Mouse (Mus musculus) forelimb bud, embryonic 11.5 days (tissue): ENCODE measurements at regions not wholly inside any gene's neighbourhood (a gene's known extent, or its start where the extent isn't known, plus 50 kb on each side); places are given as distances from the start of the nearest gene placed in this dataset.

ENCODE experiments used
- DNase-seq: peaks from one replicate; pipeline ENCODE4 v3.0.0-alpha.2; 2012; ENCODE audit warnings: low read depth, low spot score

GRCm38 (mm10) chr5:119739386-119739785 lies 68.9 kb downstream of the Tbx3 start:
- DNase-seq: no peak

- peak; percentile 90 for DNase-seq
Measured at GRCm38 (mm10) chr5:119741116-119741515, 70.6 kb downstream of the Tbx3 start.

DNA sequence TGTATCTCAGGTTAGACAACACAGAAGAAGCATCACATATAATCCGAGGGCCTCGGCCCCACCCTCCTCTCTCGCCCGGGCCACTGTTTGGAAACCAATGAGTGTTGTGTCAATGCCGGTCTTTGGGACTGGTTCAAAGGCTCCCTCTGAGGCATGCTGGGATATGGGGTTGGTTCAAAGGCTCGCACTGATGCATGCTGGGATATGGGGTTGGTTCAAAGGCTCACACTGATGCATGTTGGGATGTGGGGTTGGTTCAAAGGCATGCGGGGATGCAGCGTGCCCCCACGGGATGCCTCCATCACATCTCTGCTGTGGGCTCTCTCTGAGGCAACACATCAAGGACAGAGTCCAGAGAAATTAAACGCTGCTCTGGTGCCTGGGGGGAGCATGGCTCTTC lies 73.3 kb downstream of the Tbx3 start:
- no peak for DNase-seq

GRCm38 (mm10) chr5:119747038-119747437 lies 76.6 kb downstream of the Tbx3 start:
- DNase-seq: no peak

DNA sequence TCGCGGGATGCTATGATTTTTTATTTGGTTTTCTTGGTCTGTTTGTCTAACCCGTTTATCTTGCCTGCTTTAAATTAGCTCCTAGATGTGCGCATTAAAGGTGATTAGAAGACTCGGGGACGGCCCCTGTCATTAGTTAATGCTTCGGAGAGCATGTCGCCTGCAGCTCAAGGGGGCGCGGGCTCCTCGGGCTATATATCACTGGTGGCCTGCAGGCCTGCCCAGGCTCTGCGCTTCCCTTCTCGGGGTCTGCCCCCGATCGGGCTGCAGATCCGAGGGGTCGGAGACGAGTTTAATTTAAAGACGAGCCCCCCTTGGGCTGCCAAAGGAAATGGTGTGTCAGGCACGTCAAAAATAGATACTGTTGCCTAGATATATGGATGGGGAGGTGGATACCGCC lies 78.2 kb downstream of the Tbx3 start:
- DNase-seq: peak; percentile 32

DNA sequence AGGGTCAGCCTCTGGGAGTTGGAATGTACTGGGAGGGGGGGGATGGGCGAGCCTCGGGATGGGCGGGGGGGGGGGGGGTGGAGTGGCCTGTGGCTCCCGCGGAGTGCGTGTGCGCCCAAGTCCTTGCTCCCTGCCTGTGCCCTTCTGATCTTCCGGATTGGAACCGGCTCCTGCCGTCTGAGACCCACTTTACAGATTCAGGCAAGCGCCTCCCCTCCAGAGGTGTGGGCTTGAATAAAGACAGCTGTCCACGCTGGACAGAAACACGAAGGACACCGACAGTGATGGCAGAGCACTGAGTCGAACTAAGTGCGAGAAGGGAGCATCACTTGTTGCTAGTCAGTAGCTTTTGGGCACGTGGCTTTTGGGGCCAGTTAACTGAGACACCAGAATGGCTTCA lies 78.7 kb downstream of the Tbx3 start:
- DNase-seq: no peak

GRCm38 (mm10) chr5:119755782-119756181 lies 76.7 kb upstream of the Tbx5 start:
- peak; percentile 47 for DNase-seq

DNA sequence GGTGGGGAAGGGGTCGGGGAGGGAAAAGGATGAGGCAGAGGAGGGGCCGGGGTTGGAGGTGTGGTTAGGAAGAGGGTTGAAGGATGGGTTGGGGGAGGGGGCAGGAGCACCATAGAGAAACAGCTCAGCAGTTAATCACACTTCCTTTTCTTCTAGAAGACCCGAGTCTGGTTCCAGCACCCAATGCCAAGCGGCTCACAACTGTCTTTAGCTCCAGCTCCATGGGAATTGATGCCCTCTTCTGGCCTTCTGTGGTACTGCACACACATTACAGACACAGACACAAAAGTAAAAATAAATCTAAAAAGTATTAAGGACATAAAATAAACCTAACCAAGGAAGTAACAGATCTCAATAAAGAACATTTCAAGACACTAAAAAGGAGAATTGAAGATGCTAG lies 73.6 kb upstream of the Tbx5 start:
- no peak for DNase-seq

- no peak for DNase-seq
Measured at GRCm38 (mm10) chr5:119762102-119762501, 70.4 kb upstream of the Tbx5 start.

DNA sequence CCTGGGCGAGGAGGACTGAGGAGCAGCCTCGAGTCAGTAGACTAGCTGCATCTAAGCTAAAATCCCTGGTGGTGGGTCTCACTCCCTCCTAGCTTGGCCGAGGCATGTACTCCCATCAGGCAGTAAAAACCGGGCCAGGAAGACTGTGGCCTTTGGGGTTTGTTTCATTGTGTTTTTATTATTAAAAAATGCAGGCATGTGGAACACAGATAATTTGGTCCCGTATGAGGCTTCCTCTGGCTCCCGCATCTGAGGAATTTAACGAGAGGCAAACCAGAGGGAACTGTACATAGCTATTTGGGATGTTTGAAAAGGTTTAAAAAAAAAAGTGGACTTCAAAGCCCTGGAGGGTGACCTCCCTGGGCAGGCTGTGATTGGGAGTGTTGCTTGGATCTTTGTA lies 69.1 kb upstream of the Tbx5 start:
- no peak for DNase-seq

DNA sequence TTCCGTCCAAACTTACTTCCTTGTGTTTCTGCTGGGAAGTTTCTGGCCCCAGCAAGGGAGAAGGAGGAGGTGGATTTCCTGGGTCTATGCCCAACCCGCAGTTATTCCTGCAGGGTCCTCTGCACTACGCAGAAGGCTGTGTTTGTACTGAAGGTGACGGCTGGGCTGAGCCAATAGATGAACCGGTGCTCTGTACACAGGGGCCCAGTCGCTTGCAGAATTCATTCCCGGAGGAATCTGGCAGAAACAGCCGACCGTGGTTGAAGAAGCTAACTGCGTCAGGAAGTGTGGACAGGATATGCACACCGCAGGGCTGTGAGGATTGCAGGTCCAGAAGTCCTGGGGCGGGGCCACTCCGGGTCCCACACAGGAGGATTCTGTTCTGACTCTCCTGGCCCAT lies 66.1 kb upstream of the Tbx5 start:
- no peak for DNase-seq

GRCm38 (mm10) chr5:119770951-119771350 lies 61.5 kb upstream of the Tbx5 start:
- DNase-seq: no peak

DNA sequence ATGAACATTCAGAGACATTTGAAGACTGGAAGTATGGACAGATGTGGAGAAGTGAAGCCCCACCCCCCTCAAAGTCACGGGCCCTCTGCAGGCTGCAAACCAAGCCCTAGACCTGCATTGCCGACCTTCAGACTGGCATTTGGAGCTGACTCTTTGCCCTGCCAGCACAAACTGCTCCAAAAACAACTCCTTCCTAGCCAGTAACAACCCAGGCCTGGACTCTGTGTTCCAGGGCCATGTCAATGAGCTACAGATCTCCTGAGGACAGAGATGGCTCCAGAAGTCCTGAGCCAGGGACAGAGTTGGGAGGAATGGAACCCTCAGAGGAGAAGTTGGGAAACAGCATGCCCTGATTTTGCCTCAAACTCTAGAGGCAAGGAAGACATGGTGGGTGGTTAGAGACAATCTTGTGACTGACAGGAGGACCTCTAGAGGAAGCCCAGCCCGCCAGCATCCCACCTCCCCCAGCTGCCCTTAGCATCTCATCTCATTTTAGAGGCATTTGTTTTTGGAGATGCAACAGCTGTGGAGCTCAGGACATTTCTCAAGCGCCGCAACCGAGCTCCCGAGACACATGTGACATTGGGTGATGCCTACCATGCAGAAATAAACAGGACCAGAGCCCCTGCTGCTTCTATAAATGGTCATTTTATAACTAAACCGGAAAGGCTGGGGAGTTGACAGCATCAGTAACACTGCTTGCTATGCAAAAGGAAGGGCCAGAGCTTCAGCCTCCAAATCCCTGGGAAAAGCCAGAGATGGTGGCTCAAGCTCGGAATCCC lies 56.2 kb upstream of the Tbx5 start:
- DNase-seq: no peak

DNA sequence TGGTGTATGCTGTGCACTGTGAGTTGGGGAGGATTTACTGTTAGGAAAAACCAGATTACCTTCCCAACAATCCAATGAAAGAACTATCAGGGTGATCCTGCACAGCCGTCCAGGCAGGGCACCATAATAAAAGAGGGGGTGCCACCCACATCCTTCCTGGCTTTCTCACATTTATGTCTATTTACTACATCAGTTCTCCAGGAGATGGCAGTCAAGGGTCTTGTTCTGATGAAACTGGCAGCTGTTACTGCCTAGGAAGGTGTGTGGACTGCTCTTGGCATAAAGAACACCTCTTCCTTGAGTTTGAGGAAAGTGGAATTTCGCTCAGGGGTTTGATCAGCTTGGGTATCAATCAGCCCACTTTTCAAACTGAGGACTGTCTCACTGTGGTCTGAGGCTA lies 54.6 kb upstream of the Tbx5 start:
- peak; percentile 82 for DNase-seq

- DNase-seq: no peak
Measured at GRCm38 (mm10) chr5:119781375-119781774, 51.1 kb upstream of the Tbx5 start.
